Mouse (Mus musculus) skeletal muscle tissue, postnatal 0 days (tissue): ENCODE results near the gene Hsp90b1. TPM values are rescaled to one million over a fixed set of nuclear protein-coding genes. Genes with fewer than 3 reads are reported as not detected.

ENCODE experiments used
- microRNA-seq, 2 experiments: library from miRNA; unstranded; fragments of <30 nt; microRNA quantifications; one replicate each; pipeline ENCODE4; 2016
- polyA plus RNA-seq: library from polyadenylated mRNA; unstranded; fragments of >200 nt; fragmentation: Nextera tagmentation; extraction: Ambion mirVana; gene quantifications from 2 replicates; pipeline ENCODE4 v1.2.1, GENCODE M21; 2015

Hsp90b1 gene
- polyA plus RNA-seq: 132 and 169 TPM in 2 replicates

DNA sequence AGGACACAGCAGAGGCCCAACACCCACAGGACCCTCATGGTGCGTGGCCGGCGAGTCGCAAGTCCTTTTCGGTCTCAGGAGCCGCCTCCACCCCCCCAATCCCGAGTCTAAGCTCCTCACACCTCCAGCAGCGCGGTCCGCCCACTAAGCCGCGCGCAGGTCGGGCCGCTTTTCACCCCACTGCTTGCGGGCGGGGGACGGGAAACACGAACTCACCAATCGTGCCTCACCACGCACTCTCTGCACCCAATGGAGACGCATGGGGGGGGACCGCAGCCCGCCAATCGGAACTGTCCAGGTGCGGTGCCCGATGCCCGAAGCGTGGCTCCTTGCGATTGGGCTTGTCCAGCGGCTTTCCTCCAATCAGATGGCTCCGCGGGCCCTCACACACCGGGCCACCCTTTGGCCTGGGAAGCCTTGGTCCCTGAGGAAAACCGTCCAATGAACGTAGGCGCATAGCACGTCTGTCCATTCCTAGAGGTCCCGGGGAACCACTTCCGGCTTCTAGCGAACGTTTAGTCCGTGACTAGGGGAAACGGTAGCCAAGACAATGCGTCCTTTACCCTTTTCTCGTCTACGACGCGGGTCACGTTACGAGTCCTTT, at the start of gene Hsp90b1, which contains the start of gene Ttc41:
Gene Hsp90b1, minus strand, starts transcription at position 192 of the 604 bp plus-strand sequence.
Gene Ttc41, plus strand, starts transcription at position 494 of the 604 bp plus-strand sequence.

Small RNA genes within 50 kb of the gene (microRNA-seq; reads per million reads assigned to microRNA genes)
- 0 to 0.20 reads per million in 2 experiments for gene Gm25745

Other genes starting within 250 kb of the Hsp90b1 start
- 0.16 and 0.17 TPM in 2 replicates for gene Syn3, start 206.6 kb downstream of the Hsp90b1 start, polyA plus RNA-seq
- gene Ttc41, start 302 bp upstream of the Hsp90b1 start, polyA plus RNA-seq: 0.62 and 0.76 TPM in 2 replicates
- gene Gm49358, start 58.5 kb upstream of the Hsp90b1 start, polyA plus RNA-seq: not detected in 2 replicates
- 1.4 and 1.8 TPM in 2 replicates for gene Nt5dc3, start 73.5 kb upstream of the Hsp90b1 start, polyA plus RNA-seq